Mouse (Mus musculus) kidney, adult 2 months (tissue): ENCODE results near the gene Jund.

Experiments used
- CTCF ChIP-seq: fragments of 200-500 bp; conservative IDR thresholded peaks from 2 replicates; pipeline ENCODE4 v1.5.1; 2011; ENCODE audit warnings: low read depth, mild to moderate bottlenecking, control low read depth, low read length, moderate library complexity, mixed read lengths; ENCODE audit not compliant: insufficient read depth, insufficient read length
- POLR2A ChIP-seq: fragments of 200-500 bp; IDR thresholded peaks from one replicate; pipeline ENCODE4 v1.6.1; 2011; ENCODE audit warnings: low read depth, low read length, control low read depth

- TF ChIP-seq CTCF: no peak
- TF ChIP-seq POLR2A: no peak
Measured at GRCm38 (mm10) chr8:70663691-70664090, 35.1 kb upstream of the Jund start.
